Mouse (Mus musculus) erythroblast, embryonic 14.5 days (primary cell): Measurements from ENCODE around the gene Palm3. TPM values are rescaled to one million over a fixed set of nuclear protein-coding genes. Genes with fewer than 3 reads are reported as not detected.

Experiments
- H3K27me3 ChIP-seq: 2 replicates; pipeline ENCODE4 v1.6.1; 2012; ENCODE audit warnings: inconsistent platforms; ENCODE audit not compliant: control insufficient read depth
- H3K36me3 ChIP-seq: 2 replicates; pipeline ENCODE4 v1.6.1; 2012; ENCODE audit warnings: mild to moderate bottlenecking, inconsistent platforms; ENCODE audit not compliant: control insufficient read depth
- H3K4me1 ChIP-seq: 2 replicates; pipeline ENCODE4 v1.6.1; 2012; ENCODE audit warnings: inconsistent platforms; ENCODE audit not compliant: control insufficient read depth
- H3K4me3 ChIP-seq: replicated peaks from 2 replicates; pipeline ENCODE3; 2012; ENCODE audit warnings: moderate library complexity, mild to moderate bottlenecking, inconsistent platforms
- H3K9me3 ChIP-seq: 2 replicates; pipeline ENCODE4 v1.6.1; 2012; ENCODE audit warnings: low read length, inconsistent platforms, mixed read lengths; ENCODE audit not compliant: control insufficient read depth
- GATA1 ChIP-seq: IDR thresholded peaks from 2 replicates; pipeline ENCODE4 v1.6.1; 2012; ENCODE audit warnings: low read length, inconsistent platforms, mixed read lengths
- TAL1 ChIP-seq: IDR thresholded peaks from 3 replicates; pipeline ENCODE4 v1.6.1; 2012; ENCODE audit warnings: low read length, inconsistent platforms, mixed read lengths
- polyA plus RNA-seq: library from polyadenylated mRNA; stranded (reverse); fragments of >175 nt; gene quantifications from 2 replicates; pipeline ENCODE4 v1.2.3, GENCODE M21; 2012

The Palm3 gene
- polyA plus RNA-seq, 1 experiment = not detected

DNA sequence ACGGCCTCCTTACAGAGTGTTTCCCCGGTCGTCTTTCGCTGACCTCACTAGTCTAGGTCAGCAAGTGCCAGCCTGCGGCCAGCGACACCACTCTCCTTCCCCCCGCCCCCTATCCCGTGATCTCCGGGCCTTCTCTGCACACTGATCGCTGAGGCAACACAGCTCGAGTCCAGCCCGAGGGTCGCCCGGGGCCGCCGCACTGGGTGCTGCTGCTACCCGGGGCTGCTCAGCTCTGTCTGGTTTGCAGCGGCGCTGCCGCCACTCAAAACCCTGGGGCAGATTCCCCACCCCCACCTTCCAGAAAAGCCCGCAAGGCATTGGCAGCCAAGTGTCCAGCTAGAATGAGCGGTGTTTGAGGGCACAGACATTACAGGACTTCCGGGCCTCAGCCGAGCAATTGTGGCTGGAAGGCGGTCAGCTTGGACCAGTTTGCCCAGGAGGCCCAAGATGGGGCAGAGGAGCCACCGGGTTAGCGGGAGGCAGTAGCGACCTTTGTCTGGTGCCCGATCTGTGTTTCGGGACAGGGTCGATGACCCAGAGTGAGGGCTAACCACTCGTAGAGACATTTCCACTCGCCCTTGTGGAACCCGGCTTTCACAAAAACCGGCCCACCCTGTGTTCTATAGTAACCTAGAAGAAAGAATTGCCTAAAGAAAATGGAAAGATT is 8.6 kb upstream of the Palm3 start:
- peaks cover 26% of the 10 kb centered on the region; the same call in 1 of the 2 replicates for H3K9me3 ChIP-seq
- no peaks in the 10 kb centered on the region for H3K36me3 ChIP-seq
- H3K4me1 ChIP-seq = peaks cover 17% of the 10 kb centered on the region
- no peak overlapping the region for H3K4me3 ChIP-seq
- H3K27me3 ChIP-seq = peaks cover 64% of the 10 kb centered on the region
- TF ChIP-seq TAL1 (no peak), GATA1 (no peak)

DNA sequence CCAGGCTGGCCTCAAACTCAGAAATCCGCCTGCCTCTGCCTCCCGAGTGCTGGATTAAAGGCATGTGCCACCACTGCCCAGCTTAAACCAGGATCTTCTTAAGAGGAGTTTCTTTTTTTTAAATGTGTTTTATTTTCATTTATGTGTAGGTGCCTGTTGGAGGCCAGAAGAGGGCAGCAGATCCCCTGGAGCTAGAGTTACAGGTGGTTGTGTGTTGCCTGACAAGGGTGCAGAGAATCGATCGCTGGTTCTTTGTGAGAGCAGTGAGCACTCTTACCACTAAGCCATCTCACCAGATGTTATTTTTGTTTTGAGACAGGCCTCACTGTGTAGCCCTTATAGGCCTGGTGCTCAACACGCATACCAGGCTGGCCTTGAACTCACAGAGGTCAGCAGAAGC is 5.4 kb upstream of the Palm3 start:
- H3K27me3 ChIP-seq = peaks cover 48% of the 10 kb centered on the region
- TF ChIP-seq GATA1 (no peak), TAL1 (no peak)
- H3K4me1 ChIP-seq = peaks cover 13% of the 10 kb centered on the region
- peaks cover 22% of the 10 kb centered on the region; the same call in 1 of the 2 replicates for H3K9me3 ChIP-seq
- H3K4me3 ChIP-seq = no peak overlapping the region
- H3K36me3 ChIP-seq = no peaks in the 10 kb centered on the region

DNA sequence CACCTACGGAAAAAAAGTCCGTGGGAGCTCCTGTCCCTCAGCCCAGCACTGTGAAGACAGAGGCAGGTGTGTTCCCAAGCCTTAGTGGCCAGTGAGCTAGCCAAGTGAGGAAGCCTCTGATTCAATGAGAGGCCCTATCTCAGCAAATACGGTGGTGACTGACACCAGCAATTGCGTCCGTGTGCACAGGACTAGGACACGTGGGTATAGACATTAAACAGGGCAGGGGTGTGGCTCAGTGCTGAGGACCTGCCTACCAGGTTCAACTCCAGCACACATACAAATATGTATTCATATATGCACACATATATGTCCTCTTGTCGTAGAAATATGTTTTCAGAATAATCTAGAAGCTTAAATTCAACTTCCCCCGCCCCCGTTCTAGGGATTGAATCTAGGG is 1.5 kb upstream of the Palm3 start:
- Histone ChIP-seq H3K9me3 (peaks cover 4% of the 10 kb centered on the region; the same call in 1 of the 2 replicates), H3K36me3 (no peaks in the 10 kb centered on the region), H3K4me1 (no peaks in the 10 kb centered on the region), H3K27me3 (peaks cover 42% of the 10 kb centered on the region), H3K4me3 (no peak overlapping the region)
- no peak for TF ChIP-seq GATA1
- TF ChIP-seq TAL1 = no peak

DNA sequence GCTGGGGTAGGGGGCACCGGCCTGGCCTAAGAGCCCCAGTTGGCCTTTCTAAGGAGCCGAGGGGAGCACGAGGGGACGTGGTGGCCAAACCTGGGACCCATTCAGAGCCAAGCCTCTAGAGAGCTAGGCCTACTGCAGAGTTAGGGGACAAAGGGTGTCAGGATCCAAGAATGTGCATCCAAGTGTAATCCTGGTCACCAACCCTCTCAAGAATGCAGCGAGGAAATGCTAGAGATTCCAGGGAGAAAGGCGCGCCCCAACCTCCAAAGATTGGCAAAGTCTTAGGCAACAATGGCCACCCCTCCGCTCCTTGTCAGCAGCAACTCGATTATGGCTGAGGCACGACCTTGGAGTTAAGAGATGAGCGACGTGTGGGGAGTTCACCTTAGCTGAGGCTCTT is 298 bp downstream of the Palm3 start:
- TF ChIP-seq TAL1 (no peak), GATA1 (no peak)
- Histone ChIP-seq H3K4me1 (peaks cover 9% of the 10 kb centered on the region), H3K36me3 (no peaks in the 10 kb centered on the region), H3K4me3 (no peak overlapping the region), H3K9me3 (no peaks in the 10 kb centered on the region), H3K27me3 (peaks cover 58% of the 10 kb centered on the region)

GRCm38 (mm10) chr8:84023085-84023484 is 1.8 kb downstream of the Palm3 start:
- Histone ChIP-seq H3K4me1 (peaks cover 9% of the 10 kb centered on the region), H3K4me3 (no peak overlapping the region), H3K36me3 (no peaks in the 10 kb centered on the region), H3K27me3 (peaks cover 73% of the 10 kb centered on the region), H3K9me3 (no peaks in the 10 kb centered on the region)
- TF ChIP-seq TAL1 (no peak), GATA1 (no peak)

- TF ChIP-seq GATA1 = no peak
- TF ChIP-seq TAL1 = no peak
- H3K4me1 ChIP-seq = peaks cover 9% of the 10 kb centered on the region
- no peaks in the 10 kb centered on the region for H3K9me3 ChIP-seq
- no peaks in the 10 kb centered on the region for H3K36me3 ChIP-seq
- H3K4me3 ChIP-seq = no peak overlapping the region
- peaks cover 79% of the 10 kb centered on the region for H3K27me3 ChIP-seq
These were observed 2.4 kb downstream of the Palm3 start for GRCm38 (mm10) chr8:84023631-84024030.

- Histone ChIP-seq H3K27me3 (peaks cover 81% of the 10 kb centered on the region), H3K9me3 (no peaks in the 10 kb centered on the region)
- TF ChIP-seq TAL1 (no peak), GATA1 (no peak)
These were observed 2.9 kb downstream of the Palm3 start for GRCm38 (mm10) chr8:84024171-84024570.

GRCm38 (mm10) chr8:84025863-84026262 is 4.6 kb downstream of the Palm3 start:
- Histone ChIP-seq H3K4me1 (peaks cover 9% of the 10 kb centered on the region), H3K4me3 (no peak overlapping the region), H3K27me3 (peaks cover 76% of the 10 kb centered on the region), H3K36me3 (no peaks in the 10 kb centered on the region), H3K9me3 (no peaks in the 10 kb centered on the region)
- TF ChIP-seq GATA1 (no peak), TAL1 (no peak)

More at GRCm38 (mm10) chr8:84024171-84024570, 2.9 kb downstream of the Palm3 start:
- peaks cover 9% of the 10 kb centered on the region for H3K4me1 ChIP-seq
- H3K36me3 ChIP-seq = no peaks in the 10 kb centered on the region
- H3K4me3 ChIP-seq = no peak overlapping the region

GRCm38 (mm10) chr8:84027449-84027848 is 6.2 kb downstream of the Palm3 start:
- Histone ChIP-seq H3K27me3 (peaks cover 60% of the 10 kb centered on the region), H3K4me1 (peaks cover 9% of the 10 kb centered on the region)

DNA sequence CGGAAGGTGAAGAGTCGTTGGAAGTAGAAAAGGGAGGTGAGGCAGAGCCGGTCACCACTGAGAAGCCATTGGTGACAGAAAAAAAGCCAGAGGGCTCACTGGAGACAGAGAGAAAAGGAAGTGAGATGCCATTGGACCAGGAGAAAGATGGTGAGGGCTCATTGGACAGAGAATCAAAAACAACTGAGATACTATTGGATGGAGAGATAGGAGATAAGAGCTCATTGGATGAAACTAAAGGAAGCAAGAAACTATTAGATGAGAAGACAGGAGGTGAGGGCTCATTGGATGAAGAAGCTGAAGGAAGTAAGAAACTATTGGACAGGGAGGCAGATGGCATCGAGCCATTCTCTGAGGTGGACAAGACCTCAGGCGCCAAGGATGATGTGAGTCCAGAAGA is 8.0 kb downstream of the Palm3 start:
- Histone ChIP-seq H3K4me1 (peaks cover 9% of the 10 kb centered on the region), H3K27me3 (peaks cover 45% of the 10 kb centered on the region), H3K9me3 (no peaks in the 10 kb centered on the region), H3K4me3 (no peak overlapping the region), H3K36me3 (no peaks in the 10 kb centered on the region)
- TF ChIP-seq GATA1 (no peak), TAL1 (no peak)

More at GRCm38 (mm10) chr8:84027449-84027848, 6.2 kb downstream of the Palm3 start:
- no peaks in the 10 kb centered on the region for H3K36me3 ChIP-seq
- H3K4me3 ChIP-seq = no peak overlapping the region
- TF ChIP-seq GATA1 = no peak
- H3K9me3 ChIP-seq = no peaks in the 10 kb centered on the region
